Mouse (Mus musculus) ES-E14 (cell line): Measurements from ENCODE around the gene Morn1. TPM values are rescaled to one million over a fixed set of nuclear protein-coding genes. Genes with fewer than 3 reads are reported as not detected.

ENCODE experiments used
- DNase-seq: peaks from one replicate; pipeline ENCODE4 v3.0.0-alpha.2; 2013; ENCODE audit warnings: low read depth, low spot score
- H3K27ac ChIP-seq: 2 replicates; pipeline ENCODE4 v1.5.1; 2012; ENCODE audit warnings: low read depth, mild to moderate bottlenecking, low read length, moderate library complexity, mixed read lengths; ENCODE audit not compliant: poor library complexity, insufficient read depth, severe bottlenecking
- H3K36me3 ChIP-seq: 2 replicates; pipeline ENCODE4 v1.6.1; 2012; ENCODE audit warnings: mild to moderate bottlenecking, low read length, moderate library complexity, mixed read lengths; ENCODE audit not compliant: control insufficient read depth, poor library complexity, insufficient read depth, severe bottlenecking
- H3K4me1 ChIP-seq, 2 experiments: fragments of 150-350 bp in 1 of 2; sonication (generic) in 1 of 2; 2 replicates each; pipeline ENCODE4 v1.6.1; 2012; ENCODE audit warnings: low read length in 2 of 2, mild to moderate bottlenecking in 1 of 2, mixed read lengths in 1 of 2; ENCODE audit not compliant: control insufficient read depth in 2 of 2, insufficient read depth in 2 of 2, poor library complexity in 1 of 2
- H3K4me3 ChIP-seq, 2 experiments: fragments of 150-350 bp in 1 of 2; sonication (generic) in 1 of 2; 2 replicates each; pipeline ENCODE4 v1.5.1; 2012; ENCODE audit warnings: low read length in 2 of 2, low read depth in 1 of 2, mild to moderate bottlenecking in 1 of 2, mixed read lengths in 1 of 2; ENCODE audit not compliant: insufficient read depth in 1 of 2, poor library complexity in 1 of 2, severe bottlenecking in 1 of 2
- H3K9ac ChIP-seq: 2 replicates; pipeline ENCODE4 v1.6.1; 2012; ENCODE audit warnings: low read depth, mild to moderate bottlenecking, low read length, mixed read lengths; ENCODE audit not compliant: poor library complexity, insufficient read depth, severe bottlenecking
- H3K9me3 ChIP-seq: fragments of 150-350 bp; sonication (generic); 2 replicates; pipeline ENCODE4 v1.6.1; 2012; ENCODE audit warnings: low read depth, mild to moderate bottlenecking, low read length; ENCODE audit not compliant: control insufficient read depth, insufficient read depth
- CHD2 ChIP-seq: IDR thresholded peaks from 2 replicates; pipeline ENCODE4 v1.6.1; 2014; ENCODE audit warnings: mild to moderate bottlenecking, low read depth, low read length, inconsistent platforms
- HCFC1 ChIP-seq: IDR thresholded peaks from 2 replicates; pipeline ENCODE4 v1.6.1; 2012; ENCODE audit warnings: low read length, inconsistent platforms, borderline replicate concordance; ENCODE audit not compliant: insufficient read depth
- MAFK ChIP-seq: IDR thresholded peaks from 2 replicates; pipeline ENCODE4 v1.6.1; 2014; ENCODE audit warnings: mild to moderate bottlenecking, low read depth, low read length, inconsistent platforms; ENCODE audit not compliant: insufficient read depth
- ZC3H11A ChIP-seq: IDR thresholded peaks from 2 replicates; pipeline ENCODE4 v1.6.1; 2012; ENCODE audit warnings: low read depth, mild to moderate bottlenecking, inconsistent platforms, low read length, borderline replicate concordance
- ZNF384 ChIP-seq: IDR thresholded peaks from 2 replicates; pipeline ENCODE4 v1.6.1; 2012; ENCODE audit warnings: low read depth, low read length, inconsistent platforms
- in situ Hi-C, 2 experiments: fragments of 600-800 bp; cut with MboI; formaldehyde crosslinking; loops; one replicate each; pipeline ENCODE4 v1.15.1; 2025; ENCODE audit warnings: low sequenced_read_pairs in 2 of 2, inconsistent platforms in 1 of 2; ENCODE audit not compliant: unreplicated experiment in 2 of 2
- total RNA-seq: library from RNA; depleted of rRNA; stranded (reverse); fragments of 300-350 nt; gene quantifications from 2 replicates; pipeline ENCODE4 v1.2.3, GENCODE M21; 2012

Morn1 gene
- total RNA-seq, 1 experiment: 3.4 TPM

DNA sequence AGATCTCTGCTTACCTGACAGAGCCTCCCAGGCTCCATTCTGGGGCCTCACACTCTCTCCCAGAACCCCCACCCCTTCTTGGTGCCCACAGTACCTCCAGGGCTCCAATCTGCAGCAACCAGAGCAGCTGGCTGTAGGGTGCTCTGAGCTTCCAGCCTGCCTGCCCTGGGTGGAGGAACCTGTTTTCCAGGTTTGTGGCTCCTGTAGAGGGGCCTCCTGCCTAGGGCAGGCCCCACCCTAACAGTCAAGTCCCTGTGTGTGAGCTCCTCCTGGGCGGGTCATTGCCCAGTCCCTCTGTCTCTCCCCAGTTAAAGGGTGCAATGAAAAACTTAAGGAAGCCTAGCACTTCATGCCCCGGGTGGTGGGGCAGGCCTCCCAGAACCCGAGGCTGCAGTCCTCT lies 22.5 kb upstream of the Morn1 start:
- in situ Hi-C loops: loop anchor here in 1 of 2 experiments (10.0 kb wide), 1 partner anchor 179 kb away; no protein-coding TSS in a partner anchor
- H3K27ac ChIP-seq: no peak overlapping the region
- H3K9me3 ChIP-seq: no peaks in the 10 kb centered on the region
- peaks cover 6% of the 10 kb centered on the region; the same call in 1 of the 2 replicates for H3K36me3 ChIP-seq
- no peak overlapping the region for H3K9ac ChIP-seq
- peaks cover 0 to 8% of the 10 kb centered on the region in 2 experiments; a peak in 2 of 4 replicates for H3K4me1 ChIP-seq
- H3K4me3 ChIP-seq: no peak overlapping the region
- TF ChIP-seq CHD2: no peak
- TF ChIP-seq HCFC1: no peak
- TF ChIP-seq MAFK: no peak
- no peak for TF ChIP-seq ZC3H11A
- DNase-seq: no peak

DNA sequence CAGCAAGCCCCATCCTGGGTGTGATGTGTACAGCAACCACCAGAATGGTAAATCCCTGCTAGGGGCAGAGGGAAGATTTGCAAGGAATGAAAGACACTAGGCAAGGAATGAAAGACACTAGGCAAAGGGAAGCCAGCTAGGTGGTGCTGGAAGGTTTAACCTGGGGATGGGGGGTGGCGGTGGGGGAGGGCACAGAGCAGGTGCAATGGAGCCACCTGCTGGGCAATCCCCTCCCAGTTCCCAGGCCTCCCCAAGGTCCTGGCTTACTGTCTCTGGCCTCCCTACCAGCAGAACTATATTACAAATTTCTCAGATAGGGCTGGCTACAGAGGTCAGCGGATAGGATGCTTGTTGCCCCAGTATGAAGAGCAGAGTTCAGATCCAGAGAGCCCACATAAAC lies 21.9 kb upstream of the Morn1 start:
- peaks cover 0 to 9% of the 10 kb centered on the region in 2 experiments; a peak in 2 of 4 replicates for H3K4me1 ChIP-seq
- DNase-seq: no peak
- in situ Hi-C loops: loop anchor here in 1 of 2 experiments (10.0 kb wide), 1 partner anchor 180 kb away; no protein-coding TSS in a partner anchor
- H3K4me3 ChIP-seq: no peak overlapping the region
- TF ChIP-seq MAFK (no peak), ZC3H11A (no peak), HCFC1 (no peak), CHD2 (no peak), ZNF384 (no peak)
- H3K36me3 ChIP-seq: peaks cover 11% of the 10 kb centered on the region; the same call in 1 of the 2 replicates
- H3K27ac ChIP-seq: no peak overlapping the region
- H3K9ac ChIP-seq: no peak overlapping the region
- H3K9me3 ChIP-seq: no peaks in the 10 kb centered on the region

GRCm38 (mm10) chr4:155065970-155066833 lies 20.2 kb upstream of the Morn1 start:
- Histone ChIP-seq H3K27ac (no peak overlapping the region), H3K4me3 (peak overlapping the region; percentile 44 to 57), H3K4me1 (peaks cover 0 to 9% of the 10 kb centered on the region in 2 experiments; a peak in 2 of 4 replicates), H3K36me3 (peaks cover 27% of the 10 kb centered on the region), H3K9ac (peak overlapping the region; percentile 24; the same call in 1 of the 2 replicates), H3K9me3 (no peaks in the 10 kb centered on the region)
- in situ Hi-C loops: loop anchor here (5.0 to 10.0 kb wide), 2 partner anchors 181 to 184 kb away; no protein-coding TSS in a partner anchor
- DNase-seq: peak; percentile 95
- TF ChIP-seq CHD2: no peak
- TF ChIP-seq ZC3H11A: peak; percentile 62

GRCm38 (mm10) chr4:155066834-155067522 lies 19.4 kb upstream of the Morn1 start, which contains the start of gene Pex10:
Gene Pex10, plus strand, starts transcription at chr4:155067016.
- Histone ChIP-seq H3K4me3 (peak within 1 kb of the TSS; percentile 73 to 75), H3K36me3 (peaks cover 35% of the 10 kb centered on the region), H3K9ac (peak within 1 kb of the TSS; percentile 78), H3K9me3 (no peaks in the 10 kb centered on the region), H3K27ac (no peak within 1 kb of the TSS), H3K4me1 (peaks cover 0 to 9% of the 10 kb centered on the region in 2 experiments; a peak in 2 of 4 replicates)
- in situ Hi-C loops: loop anchor here (5.0 to 10.0 kb wide), 2 partner anchors 182 to 185 kb away; no protein-coding TSS in a partner anchor
- TF ChIP-seq ZNF384 (no peak), MAFK (no peak), HCFC1 (peak; percentile 42; the same call in 1 of the 2 replicates)
- peak; percentile 94 for DNase-seq
